Mouse (Mus musculus): ENCODE measurements around the gene Zfp318.
A peak's percentile ranks its signal among the peaks of the same experiment; 100 is the strongest.

The Zfp318 gene

GRCm38 (mm10) chr17:46452683-46453082, 69.2 kb downstream of the Zfp318 start:
- no peak for DNase-seq

GRCm38 (mm10) chr17:46453302-46453948, 69.9 kb downstream of the Zfp318 start:
- DNase-seq = no peak

- DNase-seq = no peak
Measured at GRCm38 (mm10) chr17:46453970-46454411, 70.5 kb downstream of the Zfp318 start.

GRCm38 (mm10) chr17:46454539-46454938, 71.0 kb downstream of the Zfp318 start:
- no peak for DNase-seq

GRCm38 (mm10) chr17:46455110-46455691, 71.7 kb downstream of the Zfp318 start:
- DNase-seq = peak; percentile 56 to 62

- DNase-seq = peak in 1 of 2 experiments; percentile 46
Measured at GRCm38 (mm10) chr17:46457791-46458190, 74.3 kb downstream of the Zfp318 start.

GRCm38 (mm10) chr17:46458439-46458838, 74.9 kb downstream of the Zfp318 start:
- DNase-seq = no peak

GRCm38 (mm10) chr17:46460673-46461072, 77.1 kb downstream of the Zfp318 start:
- DNase-seq = no peak

GRCm38 (mm10) chr17:46461347-46461746, 77.8 kb downstream of the Zfp318 start:
- DNase-seq = no peak

- no peak for DNase-seq
Measured at GRCm38 (mm10) chr17:46462226-46462625, 78.7 kb downstream of the Zfp318 start.

GRCm38 (mm10) chr17:46467830-46468229, 84.3 kb downstream of the Zfp318 start:
- no peak for DNase-seq

Measured in lung, postnatal 4 days (tissue).